8 mouse cellular contexts compared by ENCODE assay signal in the genomic region with DNA sequence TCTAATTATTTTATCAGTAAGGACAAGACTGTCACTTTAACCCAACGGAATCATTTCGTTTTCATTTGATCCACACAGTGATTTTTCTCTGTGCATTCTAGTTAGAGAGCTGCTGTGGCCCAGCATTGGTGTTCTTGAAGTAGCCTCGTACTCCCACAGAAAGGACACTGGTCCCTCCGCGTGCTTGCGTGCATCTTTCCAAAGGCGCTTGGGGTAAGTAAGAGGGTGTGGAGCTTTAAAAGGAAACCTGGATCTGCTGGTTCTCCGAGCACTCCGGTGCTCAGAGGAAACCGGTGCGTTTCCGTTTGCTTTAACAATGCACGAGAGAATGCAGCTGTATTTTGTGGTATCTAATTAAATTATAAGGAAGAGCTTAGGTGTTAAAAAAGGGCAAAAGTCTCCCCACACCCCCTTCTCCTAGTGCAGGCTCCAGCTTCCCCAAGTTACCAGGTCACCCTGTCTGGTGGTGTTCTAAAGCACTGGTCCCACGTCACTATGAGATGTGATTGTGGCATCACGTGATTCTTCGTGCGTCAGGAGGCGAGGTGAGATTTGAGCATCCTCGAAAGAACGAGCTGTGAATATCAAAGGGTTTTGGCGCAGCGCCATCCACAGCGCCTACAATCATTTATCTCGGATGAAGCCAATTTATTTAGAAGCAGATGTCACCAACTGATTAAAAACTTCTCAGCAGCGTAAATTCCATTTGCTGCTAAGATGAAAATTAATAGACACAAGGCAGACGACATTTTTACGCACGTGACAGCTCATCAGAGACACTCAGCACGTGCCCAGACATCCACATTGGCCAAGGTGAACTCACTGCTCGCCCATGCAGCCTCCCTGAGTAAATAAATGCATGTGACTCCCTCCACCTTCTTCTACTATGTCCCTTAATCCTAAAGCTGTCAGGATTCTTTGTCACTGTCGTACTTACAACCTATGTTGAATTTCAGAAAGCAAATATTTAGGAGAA. TPM values are rescaled to one million over a fixed set of nuclear protein-coding genes. Genes with fewer than 3 reads are reported as not detected.
A peak's percentile ranks its signal among the peaks of the same experiment; 100 is the strongest.
DNase-seq lines count a peak whose midpoint lies in the region; ATAC-seq and TF ChIP-seq lines count a peak whose summit lies in the region.

No protein-coding gene starts in this region.

- no peak overlapping the region for H3K9ac ChIP-seq in kidney, embryonic 14.5 days (ENCODE audit: low read depth, low read length)
- H3K9ac ChIP-seq in neural tube, embryonic 13.5 days, result peak overlapping the region; percentile 67

- H3K27ac ChIP-seq in kidney, embryonic 14.5 days (ENCODE audit: low read depth, low read length), result no peak overlapping the region
- H3K27ac ChIP-seq in kidney, adult 2 months (ENCODE audit: insufficient read depth, low read depth, low read length), result no peak overlapping the region
- H3K27ac ChIP-seq in neural tube, embryonic 13.5 days (replicated peaks), result peak overlapping the region; percentile 88

- 0 out of 2 replicates have a peak overlapping the region, but pooled peaks have one; percentile 6 for H3K4me3 ChIP-seq in kidney, embryonic 14.5 days (ENCODE audit: low read length)
- no peak overlapping the region for H3K4me3 ChIP-seq in kidney, adult 2 months (ENCODE audit: insufficient read depth, low read depth, low read length)
- H3K4me3 ChIP-seq in neural tube, embryonic 13.5 days, result peak overlapping the region; percentile 32

- H3K4me1 ChIP-seq in kidney, embryonic 14.5 days (ENCODE audit: control insufficient read depth, insufficient read depth, low read length), result no peaks in the 10 kb centered on the region; the same call in 1 of the 2 replicates
- H3K4me1 ChIP-seq in kidney, adult 2 months (ENCODE audit: control insufficient read depth, insufficient read depth, low read length), result no peaks in the 10 kb centered on the region
- H3K4me1 ChIP-seq in neural tube, embryonic 13.5 days (replicated peaks), result peaks cover 9% of the 10 kb centered on the region; the same call in 1 of the 2 replicates

- WGBS in kidney, embryonic 14.5 days, result 17% methylated on average over 31 of the region's 31 CpGs
- WGBS in kidney, adult 2 months, result 13% methylated on average over 31 of the region's 31 CpGs
- 15% methylated on average over 31 of the region's 31 CpGs for WGBS in neural tube, embryonic 13.5 days

- TF ChIP-seq CTCF in kidney, adult 2 months (conservative IDR thresholded peaks at IDR 0.05; ENCODE audit: insufficient read depth, insufficient read length, low read depth, low read length), result no peak

- H3K9me3 ChIP-seq in kidney, embryonic 14.5 days (ENCODE audit: control insufficient read depth, low read length), result no peaks in the 10 kb centered on the region
- no peaks in the 10 kb centered on the region for H3K9me3 ChIP-seq in neural tube, embryonic 13.5 days

- H3K4me2 ChIP-seq in kidney, embryonic 14.5 days (replicated peaks; ENCODE audit: low read depth, low read length), result peak overlapping the region; percentile 21; the same call in 1 of the 2 replicates
- peak overlapping the region; percentile 55 for H3K4me2 ChIP-seq in neural tube, embryonic 13.5 days

- H3K27me3 ChIP-seq in kidney, embryonic 14.5 days (ENCODE audit: control insufficient read depth, insufficient read depth, low read length), result no peaks in the 10 kb centered on the region; the same call in 1 of the 2 replicates
- H3K27me3 ChIP-seq in kidney, adult 2 months (replicated peaks; ENCODE audit: control insufficient read depth, insufficient read depth, low read length), result no peaks in the 10 kb centered on the region
- no peaks in the 10 kb centered on the region for H3K27me3 ChIP-seq in neural tube, embryonic 13.5 days

- no peak for DNase-seq in kidney, adult 2 months
- peak; percentile 30 for DNase-seq in cerebellum, adult 11 months
- DNase-seq in frontal cortex, adult 2 months (ENCODE audit: extremely low spot score in 1 of 2, low spot score in 1 of 2), result peak; percentile 73 to 84
- peak; percentile 75 for DNase-seq in left cerebral cortex, adult 11 months (ENCODE audit: low spot score)
- no peak for DNase-seq in ovary, postnatal 10 days (ENCODE audit: low spot score)

- no peaks in the 10 kb centered on the region for H3K36me3 ChIP-seq in kidney, embryonic 14.5 days (ENCODE audit: control insufficient read depth, insufficient read depth, low read length)
- H3K36me3 ChIP-seq in kidney, adult 2 months (ENCODE audit: control insufficient read depth, insufficient read depth, low read length), result no peaks in the 10 kb centered on the region
- no peaks in the 10 kb centered on the region for H3K36me3 ChIP-seq in neural tube, embryonic 13.5 days

- ATAC-seq in kidney, embryonic 14.5 days (ENCODE audit: low FRiP score, low TSS enrichment), result no peak
- peak; percentile 91 for ATAC-seq in neural tube, embryonic 13.5 days (ENCODE audit: low read depth)
- no peak for ATAC-seq in monocyte, adult 5-6 weeks (replicated peaks; ENCODE audit: insufficient number of reproducible peaks, low FRiP score, low TSS enrichment, poor library complexity, severe bottlenecking)

- TF ChIP-seq POLR2A in kidney, adult 2 months (IDR thresholded peaks at IDR 0.05; ENCODE audit: low read depth, low read length), result no peak

RNA-seq across cellular contexts. Expression of gene Dner, which starts 14.1 kb away (rescaled TPM):
- 0.31 and 1.1 TPM in 2 replicates for polyA plus RNA-seq in kidney, embryonic 14.5 days (2014; fragmentation: Nextera tagmentation; extraction: Ambion mirVana)
- 0.22 and 0.66 TPM in 2 replicates for polyA plus RNA-seq in kidney, adult 2 months (2012; rRNA removed)
- polyA plus RNA-seq in frontal cortex, adult 2 months (2012; rRNA removed), result 127 and 140 TPM in 2 replicates
- polyA plus RNA-seq in neural tube, embryonic 13.5 days (2015; fragmentation: Nextera tagmentation; extraction: Ambion mirVana), result 250 and 258 TPM in 2 replicates
- 0.29 TPM in 1 of 3 replicates, not detected in the others for total RNA-seq in monocyte, adult 5-6 weeks (2017)

Comparison
In these comparisons a context has a peak if more than half of its experiments do, and no peak if none do; other contexts are left out.
1. DNase-seq: peak in cerebellum, adult 11 months (single experiment), frontal cortex, adult 2 months (2 of 2) and left cerebral cortex, adult 11 months (single experiment); none in kidney, adult 2 months (single experiment) and ovary, postnatal 10 days (single experiment).
2. RNA of gene Dner, which starts 14.1 kb away (polyA plus RNA-seq): 250 to 258 TPM in neural tube, embryonic 13.5 days and 127 to 140 TPM in frontal cortex, adult 2 months; 0.31 to 1.1 TPM in kidney, embryonic 14.5 days and 0.22 to 0.66 TPM in kidney, adult 2 months; every median in the first group is over 10 times any median in the second.